In the genomic region with DNA sequence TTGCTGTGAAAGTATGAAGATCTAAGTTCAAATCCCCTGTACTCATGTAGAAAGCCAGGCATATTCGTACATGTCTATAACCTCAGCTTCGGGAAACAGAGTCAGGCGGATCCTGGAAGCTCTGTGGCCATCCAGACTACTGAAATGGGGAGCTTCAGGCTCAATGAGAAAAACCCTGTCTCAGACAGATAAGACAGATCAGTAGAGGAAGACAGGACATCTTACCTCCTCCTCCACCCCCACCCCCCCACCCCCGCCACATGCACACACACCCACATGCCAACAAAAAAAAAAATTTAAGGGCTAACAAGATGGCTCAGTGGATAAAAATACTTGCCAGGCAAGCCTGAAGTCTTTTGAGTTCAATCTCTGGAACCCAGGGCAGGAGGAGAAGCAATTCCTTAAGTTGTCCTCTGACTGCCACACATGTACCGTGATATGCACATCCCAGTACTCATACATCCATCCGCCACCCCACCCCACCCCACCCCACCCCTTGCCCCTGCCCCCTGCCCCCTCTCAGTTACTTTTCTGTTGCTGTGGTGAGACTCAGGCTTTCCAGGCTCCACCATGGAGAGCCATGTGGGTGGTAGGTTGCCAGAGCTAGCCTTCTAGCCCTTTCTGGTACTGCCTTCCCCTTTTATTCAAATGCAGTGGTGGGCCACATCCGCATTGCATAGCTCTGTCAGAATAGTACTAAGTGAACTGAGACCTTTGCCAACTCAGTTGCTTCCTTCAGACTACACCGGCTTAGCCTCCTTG, we compare ENCODE assay signal across 14 mouse cellular contexts. TPM values are rescaled to one million over a fixed set of nuclear protein-coding genes. Genes with fewer than 3 reads are reported as not detected.
DNase-seq lines count a peak whose midpoint lies in the region; ATAC-seq and TF ChIP-seq lines count a peak whose summit lies in the region.
"Had no signal": no experiment of that assay in that cellular context is flagged by ENCODE, and none has a peak within 500 bp of the region (broad histone marks: within the 10 kb centered on the region; RNA-seq: fewer than 3 reads in every experiment).

No protein-coding gene starts in this region.

- H3K27ac ChIP-seq in limb, embryonic 10.5 days: no peak overlapping the region
- H3K27ac ChIP-seq in intestine, postnatal 0 days (ENCODE audit: low read depth, low read length): no peak overlapping the region
- H3K27ac ChIP-seq: embryonic facial prominence, embryonic 12.5 days; hindbrain, embryonic 15.5 days had no signal

- H3K9me3 ChIP-seq in G1E (replicated peaks): no peaks in the 10 kb centered on the region
- H3K9me3 ChIP-seq in limb, embryonic 10.5 days (replicated peaks): no peaks in the 10 kb centered on the region
- no peaks in the 10 kb centered on the region for H3K9me3 ChIP-seq in intestine, postnatal 0 days (ENCODE audit: control insufficient read depth)
- H3K9me3 ChIP-seq: embryonic facial prominence, embryonic 12.5 days; hindbrain, embryonic 15.5 days had no signal

- H3K36me3 ChIP-seq in G1E (replicated peaks): peaks cover 72% of the 10 kb centered on the region
- H3K36me3 ChIP-seq in limb, embryonic 10.5 days: peaks cover 10% of the 10 kb centered on the region
- H3K36me3 ChIP-seq in intestine, postnatal 0 days (ENCODE audit: control insufficient read depth, insufficient read depth): no peaks in the 10 kb centered on the region; the same call in 1 of the 2 replicates
- H3K36me3 ChIP-seq: embryonic facial prominence, embryonic 12.5 days; hindbrain, embryonic 15.5 days had no signal

- H3K4me3 ChIP-seq in G1E (ENCODE audit: low read depth, low read length): no peak overlapping the region
- no peak overlapping the region for H3K4me3 ChIP-seq in limb, embryonic 10.5 days
- no peak overlapping the region for H3K4me3 ChIP-seq in intestine, postnatal 0 days (ENCODE audit: low read depth, low read length)
- H3K4me3 ChIP-seq: embryonic facial prominence, embryonic 12.5 days; hindbrain, embryonic 15.5 days had no signal

- H3K27me3 ChIP-seq in G1E (ENCODE audit: insufficient read depth, low read length): no peaks in the 10 kb centered on the region
- no peaks in the 10 kb centered on the region for H3K27me3 ChIP-seq in limb, embryonic 10.5 days (ENCODE audit: low read depth, poor library complexity, severe bottlenecking)
- no peaks in the 10 kb centered on the region for H3K27me3 ChIP-seq in intestine, postnatal 0 days (replicated peaks; ENCODE audit: control insufficient read depth, insufficient read depth, low read length)
- H3K27me3 ChIP-seq: embryonic facial prominence, embryonic 12.5 days; hindbrain, embryonic 15.5 days had no signal

- DNase-seq in A20 (ENCODE audit: low read depth, low spot score): peak; percentile 63
- DNase-seq in G1E (ENCODE audit: low spot score): peak; percentile 12
- DNase-seq in limb, embryonic 10.5 days (ENCODE audit: low spot score): peak; percentile 14
- DNase-seq in right cerebral cortex, postnatal 36 days (ENCODE audit: low spot score in 2 of 2): no peak
- no peak for DNase-seq in ovary, postnatal 36 days (ENCODE audit: low spot score)
- DNase-seq: adrenal gland, adult 8-10 months; cerebellum, postnatal 14 days; heart, adult 18-20 months; kidney, adult 8-10 months; right cerebral cortex, postnatal 14 days had no signal

- no peak overlapping the region for H3K9ac ChIP-seq in intestine, postnatal 0 days (ENCODE audit: low read depth, low read length)
- H3K9ac ChIP-seq: embryonic facial prominence, embryonic 12.5 days; hindbrain, embryonic 15.5 days had no signal

- TF ChIP-seq CTCF in G1E (IDR thresholded peaks at IDR 0.05; ENCODE audit: low read depth, low read length): no peak
- TF ChIP-seq CTCF in intestine, postnatal 0 days (IDR thresholded peaks at IDR 0.05; ENCODE audit: low read depth): no peak

- no peak overlapping the region for H3K4me2 ChIP-seq in intestine, postnatal 0 days (replicated peaks; ENCODE audit: low read depth)
- H3K4me2 ChIP-seq: embryonic facial prominence, embryonic 12.5 days; hindbrain, embryonic 15.5 days had no signal

- WGBS in limb, embryonic 10.5 days: 93% methylated on average over 8 of the region's 8 CpGs
- WGBS in intestine, postnatal 0 days: 93% methylated on average over 8 of the region's 8 CpGs

- peak; percentile 28; the same call in 1 of the 2 replicates for ATAC-seq in G1E (ENCODE audit: extremely low read depth, insufficient number of reproducible peaks, low FRiP score, poor library complexity, severe bottlenecking)
- peak; percentile 73 for ATAC-seq in megakaryocyte, adult 5-6 weeks (ENCODE audit: poor library complexity, severe bottlenecking)
- no peak for ATAC-seq in intestine, postnatal 0 days

- peaks cover 39% of the 10 kb centered on the region for H3K4me1 ChIP-seq in G1E (ENCODE audit: insufficient read depth, low read depth, low read length)
- H3K4me1 ChIP-seq in limb, embryonic 10.5 days: no peaks in the 10 kb centered on the region
- H3K4me1 ChIP-seq in intestine, postnatal 0 days (replicated peaks; ENCODE audit: control insufficient read depth, insufficient read depth, low read length): 0 out of 2 replicates have a peak, but pooled peaks cover 4% of the 10 kb centered on the region

RNA-seq across cellular contexts. Expression of gene Hacd2, which starts 32.4 kb away (rescaled TPM):
- 134 and 178 TPM in 2 replicates for total RNA-seq in G1E (2014; fragmentation: Nextera tagmentation)
- 4.2 and 4.7 TPM in 2 replicates for total RNA-seq in G1E (2017)
- 54.5 and 73.8 TPM in 2 replicates for polyA plus RNA-seq in G1E (2012)
- 67.0 and 73.4 TPM in 2 replicates for polyA plus RNA-seq in limb, embryonic 10.5 days (2016; fragmentation: Nextera tagmentation; extraction: Ambion mirVana)
- total RNA-seq in megakaryocyte, adult 5-6 weeks (2015): 60.5 and 61.3 TPM in 2 replicates
- total RNA-seq in megakaryocyte, adult 5-6 weeks (2017): 7.6 and 12.4 TPM in 2 replicates
- 78.7 and 80.2 TPM in 2 replicates for polyA plus RNA-seq in intestine, postnatal 0 days (2015; fragmentation: Nextera tagmentation; extraction: Ambion mirVana)

Comparison
In these comparisons a context has a peak if more than half of its experiments do, and no peak if none do; other contexts are left out.
1. DNase-seq: peak in A20 (single experiment), G1E (single experiment) and limb, embryonic 10.5 days (single experiment); none in right cerebral cortex, postnatal 36 days (0 of 2) and ovary, postnatal 36 days (single experiment).